Mouse (Mus musculus): Measurements from ENCODE around the gene Hmgcs2.

The Hmgcs2 gene

DNA sequence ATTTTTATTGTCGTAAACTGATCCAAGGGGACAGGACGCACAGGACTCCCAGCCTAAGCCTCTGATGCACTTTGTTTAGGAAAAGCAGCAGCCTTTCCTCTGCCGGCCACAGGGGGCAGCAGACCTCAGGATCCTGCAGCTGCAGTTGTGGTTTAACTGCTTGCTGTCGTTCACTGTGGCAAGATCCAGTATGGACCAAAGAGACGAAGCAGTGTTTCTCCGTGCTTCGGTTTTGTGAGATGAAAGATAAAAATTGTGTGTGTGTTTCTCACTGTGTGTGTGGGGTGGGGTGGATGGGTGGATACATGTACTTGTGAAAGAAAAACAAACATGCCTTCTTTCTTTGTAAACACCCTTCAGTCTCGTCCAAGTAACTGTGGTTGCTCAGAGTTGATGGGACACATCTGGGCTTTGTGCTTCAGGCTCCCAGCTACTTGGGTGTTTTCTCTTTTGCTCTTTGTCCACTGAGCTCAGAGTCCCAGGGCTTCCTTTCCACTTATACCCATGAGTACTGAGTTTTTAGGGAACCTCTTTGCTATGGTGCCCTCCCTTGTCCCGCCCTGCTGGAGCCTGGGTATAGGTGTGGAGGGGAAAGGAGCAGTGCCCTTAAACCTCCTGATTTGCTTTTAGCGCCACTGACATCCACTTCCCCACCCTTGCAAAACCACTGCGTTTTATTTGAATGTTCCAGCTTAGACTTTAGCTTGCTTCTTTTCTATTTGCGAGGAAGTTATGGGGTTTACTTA is 871 bp downstream of the Hmgcs2 start:
- peak; percentile 55 for DNase-seq

DNA sequence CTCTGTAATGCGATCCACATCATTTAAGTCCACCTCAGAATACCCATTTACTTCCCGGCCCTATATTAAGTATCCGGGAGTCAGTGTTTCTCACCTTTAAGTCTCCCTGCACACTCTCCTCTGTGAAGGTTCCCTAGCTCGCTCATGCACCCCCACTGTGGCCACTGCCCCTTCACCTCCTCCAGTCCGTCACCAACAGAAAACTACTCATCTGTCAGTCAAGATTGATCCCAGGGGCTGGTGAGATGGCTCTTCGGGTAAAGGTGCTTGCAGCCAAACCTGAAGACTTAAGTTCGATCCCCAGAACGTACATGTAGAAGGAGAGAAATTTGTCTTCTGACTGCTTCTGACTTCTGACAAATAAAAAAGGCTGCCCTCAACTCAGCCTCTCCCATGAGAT is 2.2 kb downstream of the Hmgcs2 start:
- no peak for DNase-seq

DNA sequence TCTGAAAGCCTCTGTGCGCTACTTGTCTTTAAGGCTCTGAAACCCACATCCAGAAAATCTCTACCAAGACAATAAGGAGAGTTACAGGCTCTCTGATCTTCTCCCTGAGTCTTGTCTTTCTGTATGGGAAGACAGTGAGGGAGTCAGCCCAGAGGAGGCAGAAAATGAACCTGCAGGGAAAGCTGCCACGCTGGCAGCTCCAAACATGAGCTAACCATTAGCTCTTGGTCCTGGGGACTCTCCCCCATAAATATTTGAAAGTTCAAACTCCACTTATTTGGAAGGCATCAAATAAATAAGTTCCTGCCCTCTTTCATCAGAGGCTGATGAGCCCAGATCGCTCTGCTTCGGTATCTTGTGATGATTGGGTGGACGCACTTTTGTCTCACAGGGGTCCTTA is 3.0 kb downstream of the Hmgcs2 start:
- DNase-seq, result no peak

DNA sequence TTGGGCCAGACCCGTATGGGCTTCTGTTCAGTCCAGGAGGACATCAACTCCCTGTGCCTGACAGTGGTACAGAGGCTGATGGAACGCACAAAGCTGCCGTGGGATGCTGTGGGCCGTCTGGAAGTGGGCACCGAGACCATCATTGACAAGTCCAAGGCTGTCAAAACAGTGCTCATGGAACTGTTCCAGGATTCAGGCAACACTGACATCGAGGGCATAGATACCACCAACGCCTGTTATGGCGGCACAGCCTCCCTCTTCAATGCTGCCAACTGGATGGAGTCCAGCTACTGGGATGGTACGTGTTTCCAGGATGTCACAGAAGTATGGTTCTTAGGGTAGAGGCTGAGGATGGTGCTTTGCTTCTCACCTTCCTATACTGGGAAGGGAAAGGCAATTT is 10.8 kb downstream of the Hmgcs2 start:
- DNase-seq, result no peak

DNA sequence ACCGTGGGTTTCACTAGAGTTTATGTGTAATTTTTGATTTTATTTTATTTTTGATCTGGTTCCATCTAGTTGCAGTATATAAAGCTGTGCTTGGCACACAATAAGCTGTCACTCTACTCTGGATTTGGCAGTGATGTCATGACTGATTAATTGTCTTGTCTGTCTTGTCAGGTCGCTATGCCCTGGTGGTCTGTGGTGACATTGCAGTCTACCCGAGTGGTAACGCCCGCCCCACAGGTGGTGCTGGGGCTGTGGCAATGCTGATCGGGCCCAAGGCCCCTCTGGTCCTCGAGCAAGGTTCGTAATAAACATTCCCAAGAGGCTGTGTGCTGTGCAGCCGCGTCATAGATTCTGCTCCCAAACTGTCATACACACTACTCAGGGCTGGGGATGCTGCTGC is 15.7 kb downstream of the Hmgcs2 start:
- no peak for DNase-seq

DNA sequence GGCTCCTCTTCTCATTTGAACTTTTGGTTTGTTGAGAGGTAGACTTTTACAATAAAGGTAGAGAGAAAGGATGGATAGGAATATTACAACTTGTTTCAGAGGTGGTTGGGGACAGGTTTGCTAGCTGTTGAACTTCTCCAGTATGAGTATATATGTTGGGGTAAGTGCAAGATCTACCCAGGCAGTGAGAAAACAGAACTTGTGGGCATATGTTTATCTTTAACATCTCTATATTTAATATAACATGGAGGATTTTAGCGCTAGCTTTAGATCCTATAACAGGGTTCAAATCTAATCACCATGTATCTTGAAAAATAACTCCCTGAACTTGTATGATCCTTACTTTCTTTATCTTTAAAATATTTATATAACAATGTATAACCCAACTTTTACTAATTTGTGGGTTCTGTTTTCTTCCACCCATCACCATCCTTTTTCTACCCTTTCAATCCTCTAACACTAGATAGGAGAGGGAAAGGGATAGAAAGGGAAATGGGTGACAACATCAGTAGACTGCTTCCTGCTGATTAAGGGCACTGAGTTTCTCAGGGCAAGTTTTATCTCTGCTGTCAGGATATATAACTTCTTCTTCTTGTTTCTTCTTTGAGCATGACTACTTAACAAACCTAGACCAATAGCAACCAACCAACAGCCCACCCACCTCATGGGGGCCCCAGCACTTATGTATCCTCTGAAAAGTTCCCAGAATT is 19.3 kb downstream of the Hmgcs2 start:
- DNase-seq, result no peak

DNA sequence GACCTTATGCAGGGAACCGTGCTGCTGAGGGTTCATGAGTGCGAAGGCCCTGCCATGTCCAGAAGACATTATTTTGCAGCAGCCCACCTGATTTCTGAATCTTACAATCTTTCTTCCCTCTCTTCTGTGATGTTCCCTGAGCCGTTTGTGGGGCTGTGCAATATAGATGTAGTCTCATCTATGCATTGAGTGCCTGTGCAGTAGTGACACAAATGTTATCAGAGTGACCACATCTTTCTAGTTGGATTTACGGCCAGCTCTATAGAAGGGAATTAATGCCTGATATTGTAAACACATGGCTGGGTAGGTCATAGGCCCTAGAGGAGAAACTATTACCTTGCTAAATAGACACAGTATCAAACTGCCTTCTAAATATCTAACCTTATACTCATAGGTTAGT is 20.0 kb downstream of the Hmgcs2 start:
- DNase-seq, result no peak

DNA sequence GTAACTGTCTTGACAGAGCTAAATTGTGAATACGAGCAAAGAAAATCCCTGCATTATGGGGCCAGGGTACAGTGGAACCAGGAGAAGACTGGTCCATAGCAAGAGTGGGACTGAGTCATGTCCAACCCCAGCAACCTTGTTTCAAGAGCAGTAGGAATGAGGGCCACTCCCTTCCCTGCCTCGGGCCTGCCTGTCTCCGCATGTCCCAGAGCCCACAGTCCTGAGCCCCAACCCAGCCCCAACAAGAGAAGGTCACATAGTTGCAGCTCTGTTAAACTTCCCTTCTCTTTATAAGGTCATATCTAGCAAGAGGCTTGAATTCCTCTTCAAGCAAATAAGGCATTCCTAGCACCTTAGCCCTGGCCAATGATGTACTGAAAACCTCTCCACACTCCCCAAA is 21.5 kb downstream of the Hmgcs2 start:
- no peak for DNase-seq

DNA sequence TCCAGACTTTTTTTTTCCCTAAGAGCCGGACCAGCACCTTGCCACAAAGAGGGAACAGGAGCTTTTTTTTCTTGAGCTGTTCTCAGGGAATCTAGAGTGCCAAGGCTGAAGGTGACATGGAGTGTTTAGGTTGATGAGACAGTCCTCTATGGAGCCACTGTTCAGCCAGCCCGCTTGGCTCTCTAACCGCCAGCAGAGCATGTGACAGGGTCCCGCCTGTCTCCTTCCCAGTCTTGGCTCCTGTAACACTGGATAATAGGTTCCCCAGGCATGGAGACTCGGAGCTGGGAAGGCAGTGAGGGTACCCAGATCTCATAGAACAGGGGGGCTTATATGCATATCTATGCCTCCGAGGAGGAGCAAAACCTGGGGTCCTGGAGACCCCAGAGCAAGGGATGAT is 28.4 kb downstream of the Hmgcs2 start:
- DNase-seq, result no peak

DNA sequence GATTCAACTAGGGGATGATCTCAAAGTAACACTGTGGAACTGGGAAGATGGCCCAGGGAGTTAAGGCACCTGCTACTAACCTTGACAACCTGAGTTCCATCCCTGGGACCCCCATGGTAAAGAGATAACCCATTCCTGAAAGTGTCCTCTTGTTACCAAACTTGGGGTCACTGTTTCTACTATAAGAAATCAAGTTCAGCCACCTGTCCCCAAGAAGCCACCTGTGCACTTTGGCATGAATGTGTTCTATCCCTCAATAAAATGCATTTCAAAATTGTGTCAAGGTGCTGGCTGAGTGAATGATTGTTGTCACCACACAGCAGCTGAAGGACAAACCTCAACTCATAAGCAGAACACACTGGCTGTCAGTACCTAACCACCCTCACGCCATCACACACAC is 30.2 kb downstream of the Hmgcs2 start:
- DNase-seq, result no peak

DNA sequence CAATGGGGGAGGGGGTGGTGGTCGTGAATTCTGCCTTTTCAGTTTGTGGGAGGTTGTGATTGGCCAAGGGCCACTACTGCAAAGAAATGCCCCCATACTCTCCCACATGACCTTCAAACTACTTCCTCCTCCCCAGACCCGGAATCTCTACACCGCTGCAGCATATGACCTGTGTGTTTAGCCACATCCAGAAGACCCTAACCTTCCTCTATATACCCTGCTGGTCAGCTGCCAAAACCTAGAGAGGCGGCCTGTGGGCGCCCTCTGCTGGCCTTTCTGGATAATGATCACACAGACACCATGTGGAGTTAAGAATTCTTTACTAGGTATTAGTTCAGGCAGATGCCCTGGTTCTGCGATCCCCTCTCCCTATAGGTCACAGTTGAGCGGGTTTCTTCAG is 32.6 kb downstream of the Hmgcs2 start:
- DNase-seq, result no peak

DNA sequence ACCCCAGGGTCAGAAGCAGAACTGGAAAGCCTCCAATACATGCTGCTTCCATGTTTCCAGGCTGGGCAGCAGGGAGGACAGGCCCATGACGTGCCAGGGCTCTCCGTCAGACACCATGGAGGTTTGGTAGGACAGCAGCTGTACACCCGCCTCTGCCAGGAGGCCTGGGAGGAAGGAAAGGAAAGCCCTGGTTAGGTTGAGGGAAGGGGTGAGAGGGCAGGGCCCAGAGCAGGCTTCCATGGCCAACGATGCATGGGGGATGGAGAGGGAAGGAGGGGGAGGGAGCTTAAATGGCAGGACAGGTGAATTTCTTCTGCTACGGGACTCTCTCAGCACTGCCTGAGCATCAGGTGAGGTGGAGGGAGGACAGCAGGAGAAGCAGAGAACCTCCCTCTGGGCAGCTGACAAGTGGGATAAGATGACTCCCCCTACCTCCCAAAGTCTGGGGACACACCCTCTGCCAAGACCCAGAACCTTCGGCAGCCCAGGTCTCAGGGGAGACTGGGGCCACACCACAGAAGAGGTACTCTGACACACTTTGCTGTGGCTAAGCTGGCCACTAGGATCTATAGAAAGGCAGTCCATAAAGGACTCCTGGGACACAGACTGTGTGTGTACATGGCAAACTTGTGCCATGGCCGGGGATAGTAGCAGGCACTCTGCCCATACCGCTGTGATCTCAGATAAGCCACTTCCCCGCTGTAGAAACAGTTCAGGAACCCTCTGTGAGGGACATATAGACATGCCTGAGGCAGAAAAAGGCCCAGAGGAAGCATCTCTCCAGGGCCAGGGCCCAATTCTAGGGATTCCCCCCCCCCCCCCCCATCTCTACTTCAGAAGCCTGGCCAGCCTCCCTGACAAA is 33.3 kb downstream of the Hmgcs2 start:
- DNase-seq, result no peak

DNA sequence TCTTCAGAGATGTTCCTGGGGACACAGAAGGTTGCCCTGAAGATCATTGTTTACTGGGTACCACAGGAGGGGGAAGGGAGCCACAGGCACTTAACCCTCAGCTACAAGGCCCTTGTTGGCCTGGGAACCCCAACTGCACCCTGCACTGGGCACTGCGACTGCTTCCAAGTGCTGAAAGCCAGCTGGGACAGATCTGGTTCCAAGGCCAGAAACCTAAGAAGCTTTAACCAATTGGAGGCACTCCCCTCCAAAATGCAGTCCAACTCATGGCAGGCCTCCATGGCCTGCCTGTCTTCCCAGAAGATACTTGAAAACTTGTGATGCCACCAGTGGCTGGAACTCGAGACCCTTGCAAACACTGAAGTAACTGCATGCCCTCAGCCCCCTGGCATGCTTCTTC is 34.9 kb downstream of the Hmgcs2 start:
- DNase-seq, result no peak

DNA sequence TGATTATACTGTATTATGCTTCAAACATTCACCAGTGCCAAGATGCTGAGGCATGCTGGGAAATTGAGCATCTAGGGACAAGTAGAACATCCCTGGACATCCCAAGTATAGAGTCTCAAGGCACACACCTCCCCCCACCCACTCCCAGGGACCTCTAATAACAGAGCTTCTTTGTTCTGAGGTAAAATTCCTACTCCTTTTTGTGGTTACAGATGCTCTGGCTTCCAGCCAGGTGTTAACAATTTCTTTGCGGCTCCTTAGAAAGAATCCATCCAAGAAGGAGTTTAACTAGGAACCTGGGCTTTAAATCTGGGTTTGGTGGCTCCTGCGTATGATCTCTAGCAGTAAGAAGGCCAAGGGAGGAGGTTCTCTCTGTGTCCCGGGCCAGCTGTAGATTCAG is 36.9 kb downstream of the Hmgcs2 start:
- DNase-seq, result no peak

DNA sequence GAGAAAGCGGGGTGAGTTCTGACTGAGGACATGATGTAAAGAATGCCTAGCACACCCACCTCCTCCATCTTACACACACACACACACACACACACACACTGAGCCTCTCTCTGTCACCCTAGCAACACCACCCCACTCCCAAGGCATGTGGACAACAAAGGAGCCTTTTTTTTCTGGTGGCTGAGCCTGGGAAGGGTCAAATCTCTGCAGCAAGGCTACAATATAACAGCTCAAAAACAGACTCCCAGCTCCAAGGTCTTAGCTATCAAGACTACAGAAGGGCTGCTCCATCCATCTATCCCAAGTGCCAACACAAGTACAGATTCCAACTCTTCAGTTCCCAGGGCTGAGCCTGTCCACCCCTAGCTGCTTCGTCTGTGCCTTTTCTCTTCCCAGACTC is 39.0 kb downstream of the Hmgcs2 start:
- no peak for DNase-seq

DNA sequence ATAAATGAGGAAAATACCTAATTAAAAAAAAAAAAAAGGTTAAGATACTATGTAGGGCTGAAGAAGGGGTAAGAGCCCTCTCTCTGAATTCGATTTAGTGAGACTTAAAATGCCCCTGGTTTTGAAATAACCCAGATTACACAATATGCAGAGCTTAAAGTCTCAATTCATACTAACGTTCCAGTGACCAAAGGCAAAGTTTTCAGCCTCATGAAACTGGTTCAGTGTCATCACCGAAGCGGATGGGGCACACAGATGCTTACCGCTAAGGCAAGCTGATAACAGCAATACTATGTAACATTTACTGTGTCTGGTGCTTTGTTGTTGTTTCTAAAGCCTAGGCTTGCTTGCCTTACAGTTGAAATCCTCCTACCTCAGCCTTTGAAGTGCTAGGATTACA is 42.0 kb downstream of the Hmgcs2 start:
- DNase-seq, result no peak

DNA sequence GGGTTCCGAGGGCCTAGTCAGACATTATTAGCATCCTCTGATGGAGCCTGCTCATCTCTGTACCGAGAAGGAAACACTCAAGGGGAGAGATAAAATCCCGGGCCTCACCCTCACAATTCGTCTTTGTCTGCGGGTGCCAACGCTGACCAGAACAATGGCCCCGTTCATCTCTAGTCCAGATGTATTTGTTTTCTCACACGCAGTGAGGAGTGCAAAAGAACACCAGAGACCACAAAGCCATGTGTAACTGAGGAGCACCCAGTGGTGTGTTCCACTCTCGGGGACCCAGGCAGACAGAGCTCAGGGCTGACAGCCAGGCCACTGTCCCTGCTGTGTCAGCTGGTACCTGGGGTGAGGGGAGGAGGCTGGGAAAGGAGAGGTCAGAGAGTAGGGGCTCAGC is 44.0 kb downstream of the Hmgcs2 start:
- no peak for DNase-seq

DNA sequence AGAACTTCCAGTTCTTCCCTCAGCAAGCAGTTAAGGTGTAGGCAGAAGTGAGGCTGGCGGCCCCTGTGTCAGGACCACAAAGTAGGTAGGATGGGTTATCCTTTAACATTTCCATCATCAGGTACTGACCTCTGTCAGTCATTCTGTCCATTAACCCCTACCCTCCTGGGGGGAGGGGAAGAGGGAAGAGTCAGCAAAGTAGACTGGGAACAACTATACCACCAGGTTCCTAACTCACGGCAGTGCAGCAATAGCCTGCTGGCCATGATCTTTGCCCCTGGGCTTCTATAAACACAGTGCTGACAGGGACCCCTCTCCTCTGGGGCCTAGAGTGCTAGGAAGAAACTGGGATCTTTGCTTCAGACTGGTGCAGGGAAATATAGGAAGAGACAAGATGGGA is 53.8 kb downstream of the Hmgcs2 start:
- DNase-seq, result no peak

DNA sequence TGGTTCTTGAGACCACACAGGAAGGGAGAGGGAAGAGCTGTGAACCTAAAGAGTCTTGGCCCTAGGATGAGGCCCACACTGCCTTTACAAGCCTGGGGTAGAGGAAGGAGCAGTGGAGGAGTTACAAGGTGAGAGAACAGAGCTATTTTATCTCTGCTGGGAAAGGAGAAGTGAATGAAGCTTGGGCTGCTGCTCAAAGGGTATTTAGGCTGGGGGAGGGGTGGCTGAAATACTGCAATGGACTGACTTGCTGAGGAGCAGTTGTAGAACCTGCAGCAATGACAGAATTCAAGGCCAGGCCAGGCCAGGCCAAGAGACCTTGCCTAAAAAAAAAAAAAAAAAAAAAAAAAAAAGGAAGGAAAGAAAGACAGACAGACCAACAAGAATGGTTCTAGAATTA is 55.1 kb downstream of the Hmgcs2 start:
- no peak for DNase-seq

DNA sequence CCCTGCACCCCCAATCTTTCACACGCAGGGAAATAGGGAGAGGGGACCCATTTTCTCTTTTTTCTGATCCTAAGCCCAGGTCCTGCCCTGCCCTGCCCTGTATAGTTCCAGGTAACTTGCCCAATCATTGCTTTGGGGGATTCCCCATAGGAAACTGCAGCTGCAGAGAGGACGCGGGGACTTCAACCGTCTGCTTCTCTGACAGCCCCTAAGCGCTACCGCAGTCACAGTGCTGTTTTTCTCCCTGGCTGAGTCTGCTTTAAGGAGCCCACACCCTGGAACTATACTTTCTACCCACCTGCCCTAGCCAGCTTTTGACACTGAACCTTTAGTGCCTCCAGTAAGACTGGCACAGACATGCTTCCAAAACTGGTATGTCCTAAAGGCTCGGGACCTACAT is 55.7 kb downstream of the Hmgcs2 start:
- DNase-seq, result no peak

DNA sequence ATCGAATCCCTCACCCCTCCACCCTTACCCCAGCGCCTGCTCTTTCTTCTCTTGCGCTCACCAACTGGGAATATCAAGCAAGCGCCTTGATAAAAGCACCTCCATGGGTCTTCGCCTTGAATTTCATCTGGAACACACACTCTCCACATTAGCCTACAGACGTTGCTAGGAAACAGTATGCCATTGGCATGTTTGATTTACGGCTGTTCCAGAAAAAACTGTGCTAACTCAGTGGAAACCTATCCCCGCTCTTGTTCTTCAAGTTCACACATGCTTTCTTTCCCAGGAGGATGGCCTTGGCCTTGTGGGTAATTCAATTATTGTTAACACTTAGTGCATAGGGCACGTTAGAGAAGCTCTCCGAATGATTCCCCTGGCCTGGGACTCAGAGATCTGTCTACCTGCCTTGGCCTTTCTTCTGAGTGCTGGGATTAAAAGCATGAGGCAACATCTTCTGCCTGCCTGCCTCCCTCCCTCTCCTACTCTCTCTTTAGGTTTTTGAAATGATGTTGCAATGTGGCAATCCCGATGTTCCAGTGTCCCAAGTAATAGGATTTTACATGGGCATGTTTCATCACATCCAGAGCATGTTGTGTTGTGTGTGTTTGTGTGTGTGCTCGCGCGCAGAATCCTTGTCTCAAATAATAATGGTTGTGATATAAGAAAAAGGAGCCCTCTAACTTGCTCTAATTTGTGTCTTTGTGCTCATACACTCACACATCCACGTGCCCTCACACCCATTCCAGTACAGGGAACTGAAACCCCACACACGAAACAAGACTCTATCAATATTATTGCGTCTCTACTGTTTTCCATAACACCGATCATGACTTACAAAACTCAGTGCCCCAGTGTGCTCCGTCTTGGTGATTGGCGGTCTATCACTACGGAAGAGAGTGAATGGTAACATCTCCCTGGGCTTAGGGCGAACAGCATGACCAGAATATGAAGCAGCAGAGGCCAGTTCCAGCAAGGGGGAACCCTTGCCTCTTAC is 56.7 kb downstream of the Hmgcs2 start:
- no peak for DNase-seq

DNA sequence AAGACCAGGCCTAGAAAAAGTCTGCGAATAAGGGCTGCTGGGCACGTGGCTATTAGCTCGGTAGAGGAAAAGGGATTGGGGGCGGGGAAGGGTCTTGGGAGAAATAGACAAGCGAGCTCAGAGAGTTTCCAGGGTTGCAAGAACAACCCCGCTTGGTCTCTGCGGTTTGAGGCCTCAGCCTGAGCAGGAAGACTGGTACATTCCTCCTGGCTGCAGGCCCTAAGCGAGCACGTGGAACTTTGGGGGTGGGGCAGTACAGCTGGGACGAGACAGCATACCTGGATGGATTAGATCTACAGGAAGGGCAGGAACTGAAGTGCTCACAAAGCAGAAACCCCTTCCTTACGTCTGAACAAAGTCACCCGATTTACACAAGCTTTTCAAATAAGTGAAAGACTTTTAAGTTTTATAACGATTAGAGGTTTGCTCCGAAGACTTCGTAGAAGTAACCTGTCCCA is 58.4 kb downstream of the Hmgcs2 start:
- peak; percentile 37 for DNase-seq

Data from right cerebral cortex, postnatal 25 days (tissue).